Mouse (Mus musculus) gastrocnemius, postnatal 14 days (tissue): Measurements from ENCODE around the gene Baz2b. TPM values are rescaled to one million over a fixed set of nuclear protein-coding genes. Genes with fewer than 3 reads are reported as not detected.
"Not testable (repeated sequence)": the region's sequence is repeated elsewhere in the genome, so short reads cannot be mapped to it uniquely, and the experiment has no call there.

Experiments
- DNase-seq: peaks from one replicate; pipeline ENCODE4 v3.0.0; 2021; ENCODE audit warnings: mixed read lengths
- intact Hi-C: fragments of 180-260 bp; cut with DNase I; formaldehyde crosslinking; loops from one replicate; pipeline ENCODE4 v1.15.1; 2025; ENCODE audit warnings: low total_unique reads
- total RNA-seq, 2 experiments: library from RNA; stranded (reverse); gene quantifications; 2 replicates each; pipeline ENCODE4 v1.2.3; 2021

The Baz2b gene
- total RNA-seq, 2 experiments from 2014 or later: 31.2 to 34.9 TPM

DNA sequence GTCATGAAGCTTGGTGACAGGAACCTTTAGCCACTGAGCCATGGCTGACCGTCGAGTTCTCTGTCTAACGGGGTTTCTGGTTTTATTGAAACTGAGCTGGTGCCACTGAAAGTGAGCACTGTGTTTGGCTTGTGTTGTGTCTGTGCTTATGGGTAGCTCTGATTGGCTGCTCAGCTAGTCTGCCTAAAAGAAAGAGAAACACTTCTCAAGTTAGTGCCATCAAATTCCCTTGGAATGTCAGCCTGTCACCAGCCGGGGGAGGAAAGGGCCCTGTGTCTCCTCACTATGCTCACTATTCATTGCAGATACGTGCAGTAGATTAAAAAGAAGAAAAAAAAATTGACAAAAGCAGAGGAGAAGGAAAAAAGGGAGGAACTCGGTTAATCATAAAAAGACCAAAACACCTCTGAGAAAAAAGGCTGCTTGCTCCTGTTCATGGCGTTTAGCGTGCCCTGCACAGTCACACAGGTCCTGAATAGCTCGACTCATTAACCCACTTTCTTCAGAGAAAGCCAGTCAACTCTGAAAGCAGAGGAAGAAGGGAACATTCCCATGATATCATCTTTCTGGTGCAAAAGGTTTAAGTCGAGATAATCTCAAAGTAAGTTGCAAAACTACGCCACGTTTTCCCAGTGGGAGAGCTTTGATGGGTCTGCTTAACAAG, 93.6 kb downstream of the Baz2b start:
- intact Hi-C loops: no loop called here
- DNase-seq: no peak

GRCm38 (mm10) chr2:60114901-60115300, 94.7 kb downstream of the Baz2b start:
- intact Hi-C loops: no loop called here

GRCm38 (mm10) chr2:60113661-60114560, 95.7 kb downstream of the Baz2b start:
- intact Hi-C loops: no loop called here

More at GRCm38 (mm10) chr2:60114901-60115300, 94.7 kb downstream of the Baz2b start:
- no peak for DNase-seq

DNA sequence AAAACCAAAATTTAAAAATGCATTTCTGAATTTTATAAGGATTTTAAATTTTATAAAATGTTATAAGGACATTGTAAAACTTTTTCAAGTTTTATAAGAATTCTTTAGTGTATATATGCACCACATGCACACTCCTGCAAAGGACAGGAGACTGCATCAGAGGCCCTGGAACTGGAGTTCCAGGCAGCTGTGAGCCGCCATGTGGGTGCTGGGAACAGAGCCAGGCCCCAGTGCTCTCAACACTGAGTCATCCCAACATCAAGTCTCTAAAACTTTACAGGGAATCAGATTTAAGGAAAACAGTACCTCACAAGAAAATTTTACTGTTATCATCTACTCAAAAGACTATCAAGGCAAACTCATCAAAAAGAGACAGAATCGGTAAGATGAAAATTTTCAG, 97.5 kb downstream of the Baz2b start:
- DNase-seq: peak; percentile 32
- intact Hi-C loops: no loop called here

More at GRCm38 (mm10) chr2:60113661-60114560, 95.7 kb downstream of the Baz2b start:
- no peak for DNase-seq

DNA sequence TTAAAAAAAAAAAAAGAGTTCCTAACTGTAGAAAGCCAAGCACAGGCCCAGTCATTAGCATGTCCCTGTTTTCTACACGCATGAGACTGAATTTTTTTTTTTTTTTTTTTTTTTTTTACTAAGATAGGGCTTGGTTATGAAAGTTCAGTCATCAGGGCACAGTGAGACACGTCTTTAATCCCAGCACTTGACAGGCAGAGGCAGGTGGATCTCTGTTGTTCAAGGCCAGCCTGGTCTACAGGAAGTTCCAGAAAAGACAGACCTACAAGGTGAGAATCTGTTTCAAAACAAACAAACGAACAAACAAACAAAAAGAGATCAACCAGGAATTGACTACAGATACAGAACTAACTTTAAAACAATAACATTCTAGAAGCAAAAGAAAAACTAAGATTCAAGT, 100.6 kb downstream of the Baz2b start:
- intact Hi-C loops: no loop called here
- DNase-seq: no peak

DNA sequence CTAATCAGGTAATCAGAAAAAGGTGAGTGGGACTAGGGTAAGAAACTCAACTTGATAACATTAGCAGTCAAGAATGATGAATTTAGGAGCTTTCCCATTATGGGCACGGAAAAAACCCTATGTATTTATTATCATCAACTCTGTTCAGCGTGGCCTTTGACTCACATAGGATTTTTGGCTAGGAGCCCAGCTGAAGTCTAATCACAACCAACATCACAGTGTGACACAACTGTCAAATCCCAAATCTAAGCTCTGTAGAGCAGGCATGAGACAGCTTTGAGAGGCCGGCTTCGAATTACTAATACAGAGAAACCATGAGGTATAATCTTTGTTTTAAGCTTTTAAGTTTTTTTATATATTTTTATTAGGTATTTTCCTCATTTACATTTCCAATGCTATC, 113.0 kb downstream of the Baz2b start:
- intact Hi-C loops: no loop called here
- no peak for DNase-seq

DNA sequence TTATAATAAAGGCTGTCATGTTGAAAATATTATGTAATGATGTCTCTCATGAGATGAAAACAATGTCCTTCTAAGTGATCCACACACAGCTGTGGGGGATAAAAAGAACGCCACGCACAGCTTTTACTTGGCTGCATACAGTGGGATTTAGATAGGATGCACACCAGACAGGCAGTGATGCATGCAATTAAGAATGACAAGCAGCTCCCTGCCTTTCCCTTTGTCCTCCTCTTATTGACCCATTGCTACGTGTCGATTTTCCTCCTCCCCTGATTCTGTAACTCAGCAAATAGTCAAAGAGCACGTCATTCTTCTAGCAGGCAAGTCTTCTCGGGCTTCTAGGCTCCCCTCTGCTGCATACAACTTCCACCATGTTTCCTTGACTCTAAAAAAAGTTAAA, 119.4 kb downstream of the Baz2b start:
- intact Hi-C loops: no loop called here

GRCm38 (mm10) chr2:60089528-60090247, 120.0 kb downstream of the Baz2b start:
- intact Hi-C loops: no loop called here
- no peak for DNase-seq

More for the DNA sequence above, 119.4 kb downstream of the Baz2b start:
- DNase-seq: no peak

- intact Hi-C loops: no loop called here
- no peak for DNase-seq
Measured at GRCm38 (mm10) chr2:60088785-60089527, 120.7 kb downstream of the Baz2b start.

DNA sequence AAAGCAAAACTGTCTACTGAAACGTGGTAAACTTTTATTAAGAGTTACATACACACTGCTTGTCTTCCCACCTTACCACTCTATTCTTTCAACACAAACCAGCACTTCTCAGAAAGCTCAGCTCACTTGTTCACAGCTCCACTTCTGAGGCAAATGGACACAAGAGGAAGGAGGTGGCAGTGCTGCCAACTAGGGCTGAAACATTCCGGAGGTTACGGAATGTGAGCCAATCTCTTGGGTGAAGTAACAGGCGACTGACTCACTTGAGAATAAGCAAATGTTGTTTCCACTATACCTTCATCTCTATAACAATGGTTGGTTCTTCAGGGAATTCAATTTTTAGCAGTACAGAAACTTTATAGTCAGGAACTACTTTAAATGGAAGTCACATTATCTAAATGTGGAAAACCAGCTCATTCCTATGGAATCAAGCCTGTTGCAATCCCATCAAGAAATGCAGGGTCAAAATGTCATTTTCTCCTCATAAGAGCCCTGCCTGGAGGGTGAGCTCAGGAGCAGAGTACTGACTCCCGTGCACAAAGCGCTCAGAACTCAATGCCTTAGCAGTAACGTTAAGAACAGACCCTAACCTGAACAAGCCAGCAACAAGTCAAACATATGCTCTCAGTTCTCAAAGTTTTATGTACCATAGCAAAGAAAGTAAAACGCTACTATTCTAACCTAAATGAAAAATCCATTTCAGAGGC, 123.3 kb downstream of the Baz2b start:
- intact Hi-C loops: no loop called here
- peak; percentile 12 for DNase-seq

GRCm38 (mm10) chr2:60084823-60085222, 124.8 kb downstream of the Baz2b start:
- intact Hi-C loops: no loop called here
- DNase-seq: no peak

GRCm38 (mm10) chr2:60082984-60083636, 126.5 kb downstream of the Baz2b start:
- intact Hi-C loops: no loop called here
- peak; percentile 9 for DNase-seq

DNA sequence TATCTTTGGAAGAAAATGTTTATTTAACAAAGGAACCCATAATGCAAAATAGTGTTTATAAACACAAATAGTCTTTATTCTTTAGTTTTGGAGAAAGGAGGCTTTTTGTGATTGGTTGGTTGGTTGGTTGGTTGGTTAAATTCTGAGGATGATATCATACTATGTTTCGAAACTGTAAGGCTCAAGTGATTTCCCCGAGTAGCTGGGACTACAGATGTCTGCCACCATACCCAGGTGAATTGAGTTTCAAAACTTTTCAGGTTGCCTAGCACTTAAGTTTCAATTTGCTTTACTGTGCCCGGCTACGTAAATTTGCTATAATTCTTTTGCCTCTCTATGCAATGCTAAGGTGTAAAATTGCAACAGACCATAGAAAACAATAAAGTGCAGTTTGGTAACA, 127.4 kb downstream of the Baz2b start:
- DNase-seq: no peak
- intact Hi-C loops: no loop called here

- DNase-seq: no peak
- intact Hi-C loops: no loop called here
Measured at GRCm38 (mm10) chr2:60080831-60081230, 128.8 kb downstream of the Baz2b start.

DNA sequence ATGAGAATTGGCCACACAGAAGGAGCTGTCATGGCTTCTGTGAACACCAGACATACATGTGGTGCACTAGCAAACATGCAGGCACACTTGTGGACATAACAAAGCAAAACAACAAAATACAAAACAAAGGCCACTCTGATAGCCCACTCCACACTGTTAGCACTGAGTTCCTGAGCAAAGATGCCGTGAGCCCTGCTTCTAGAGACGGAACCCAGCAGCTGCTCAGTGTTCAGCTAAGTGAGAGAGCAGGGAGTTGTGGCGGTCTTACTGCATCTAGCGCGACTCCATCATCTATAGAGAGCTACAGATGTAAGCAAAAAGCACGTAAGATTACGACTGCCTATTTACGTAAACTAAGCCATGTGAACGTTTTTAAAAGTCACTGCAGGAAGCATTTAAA, 132.0 kb downstream of the Baz2b start:
- intact Hi-C loops: no loop called here
- no peak for DNase-seq

DNA sequence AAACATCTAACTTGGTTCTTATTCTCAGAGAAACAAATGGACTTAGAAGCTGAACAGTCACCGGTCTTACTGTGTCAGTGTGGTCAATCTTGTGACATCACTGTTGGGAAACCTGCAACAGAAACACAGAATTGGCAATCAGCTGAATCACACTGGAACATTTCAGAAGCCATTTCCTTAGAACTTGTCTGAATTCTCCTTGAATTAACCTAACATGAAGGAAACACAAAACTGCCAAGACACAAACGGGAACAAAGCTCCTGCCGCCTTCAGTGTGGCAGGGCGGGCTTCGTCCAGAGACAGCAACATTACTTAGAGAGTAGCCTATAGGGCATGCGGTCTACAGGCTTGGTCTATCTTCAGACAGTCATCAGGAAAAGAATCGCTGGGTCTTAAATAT, 132.8 kb downstream of the Baz2b start:
- DNase-seq: no peak
- intact Hi-C loops: no loop called here

DNA sequence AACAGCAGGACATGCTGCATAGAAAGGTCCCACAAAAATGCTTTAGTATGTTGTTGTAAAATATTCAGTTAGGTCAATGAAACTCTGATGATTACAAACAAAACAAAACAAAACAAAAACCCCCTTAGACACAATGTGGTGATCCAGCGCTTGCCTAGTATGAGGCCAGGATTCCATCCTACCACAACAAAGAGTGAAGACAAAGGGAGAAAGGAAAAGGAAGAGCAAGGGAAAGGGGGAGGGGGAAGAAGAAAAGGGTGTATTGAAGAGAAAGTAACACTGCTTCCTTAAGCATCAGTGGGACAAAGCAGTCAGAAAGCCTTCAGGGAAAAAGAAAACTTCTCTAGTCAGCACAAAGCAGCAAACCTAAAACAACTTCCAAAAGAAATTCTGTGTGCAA, 133.6 kb downstream of the Baz2b start:
- DNase-seq: no peak
- intact Hi-C loops: no loop called here

DNA sequence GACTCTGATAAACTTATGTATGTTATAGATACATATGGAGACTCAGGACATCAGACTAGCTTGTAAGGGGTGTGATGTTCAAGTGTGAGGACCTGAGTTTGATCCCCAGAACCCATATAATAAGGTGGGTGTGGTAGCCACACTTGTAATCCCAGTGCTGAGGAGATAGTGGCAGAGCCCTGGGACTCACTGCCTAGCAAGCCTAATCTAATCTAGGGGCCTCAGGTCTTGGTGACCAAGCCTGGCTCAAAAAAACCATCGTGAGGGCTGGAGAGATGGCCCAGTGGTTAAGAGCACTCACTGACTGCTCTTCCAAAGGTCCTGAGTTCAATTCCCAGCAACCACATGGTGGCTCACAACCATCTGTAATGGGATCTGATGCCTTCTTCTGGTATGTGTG, 135.8 kb downstream of the Baz2b start:
- intact Hi-C loops, DNase-seq: not testable (repeated sequence)
